Mouse (Mus musculus) forebrain, embryonic 16.5 days (tissue): Measurements from ENCODE around the gene Msrb3. TPM values are rescaled to one million over a fixed set of nuclear protein-coding genes. Genes with fewer than 3 reads are reported as not detected.

Experiments used
- ATAC-seq: fragments of 200-750 bp; cut with Nextera tagmentation; 2 replicates; pipeline ENCODE4 v1.8.0; 2017; ENCODE audit warnings: mild to moderate bottlenecking, moderate library complexity
- H3K27ac ChIP-seq: fragments of 300-500 bp; sonication (generic); 2 replicates; pipeline ENCODE4 v1.5.1; 2014; ENCODE audit warnings: low read length, control low read depth
- H3K27me3 ChIP-seq: fragments of 300-500 bp; sonication (generic); replicated peaks from 2 replicates; pipeline ENCODE4 v1.6.1; 2014; ENCODE audit warnings: low read length; ENCODE audit not compliant: control insufficient read depth, insufficient read depth
- H3K36me3 ChIP-seq: fragments of 300-500 bp; sonication (generic); 2 replicates; pipeline ENCODE4 v1.6.1; 2014; ENCODE audit not compliant: control insufficient read depth, insufficient read depth
- H3K4me1 ChIP-seq: fragments of 300-500 bp; sonication (generic); replicated peaks from 2 replicates; pipeline ENCODE4 v1.6.1; 2014; ENCODE audit warnings: low read length; ENCODE audit not compliant: control insufficient read depth, insufficient read depth
- H3K4me2 ChIP-seq: fragments of 300-500 bp; sonication (generic); 2 replicates; pipeline ENCODE4 v1.6.1; 2014; ENCODE audit warnings: mild to moderate bottlenecking, low read length, control low read depth
- H3K4me3 ChIP-seq: fragments of 300-500 bp; sonication (generic); replicated peaks from 2 replicates; pipeline ENCODE4 v1.5.1; 2014; ENCODE audit warnings: mild to moderate bottlenecking, low read length, control low read depth
- H3K9ac ChIP-seq: fragments of 300-500 bp; sonication (generic); replicated peaks from 2 replicates; pipeline ENCODE4 v1.6.1; 2014; ENCODE audit warnings: low read depth, low read length, control low read depth
- H3K9me3 ChIP-seq: fragments of 300-500 bp; sonication (generic); 2 replicates; pipeline ENCODE4 v1.6.1; 2016; ENCODE audit warnings: low read length; ENCODE audit not compliant: control insufficient read depth
- WGBS: fragments of 180-500 bp; shearing (Covaris S2); extraction: QIAGEN DNeasy Blood & Tissue Kit; methylation state at CpG from one replicate; pipeline ENCODE4 v1.1.7; 2014; 5-methylcytosine and 5-hydroxymethylcytosine counted together
- polyA plus RNA-seq: library from polyadenylated mRNA; unstranded; fragments of >200 nt; fragmentation: Nextera tagmentation; extraction: Ambion mirVana; gene quantifications from 2 replicates; pipeline ENCODE4 v1.2.1, GENCODE M21; 2015

Msrb3 gene
- 1.1 and 1.6 TPM in 2 replicates for polyA plus RNA-seq

DNA sequence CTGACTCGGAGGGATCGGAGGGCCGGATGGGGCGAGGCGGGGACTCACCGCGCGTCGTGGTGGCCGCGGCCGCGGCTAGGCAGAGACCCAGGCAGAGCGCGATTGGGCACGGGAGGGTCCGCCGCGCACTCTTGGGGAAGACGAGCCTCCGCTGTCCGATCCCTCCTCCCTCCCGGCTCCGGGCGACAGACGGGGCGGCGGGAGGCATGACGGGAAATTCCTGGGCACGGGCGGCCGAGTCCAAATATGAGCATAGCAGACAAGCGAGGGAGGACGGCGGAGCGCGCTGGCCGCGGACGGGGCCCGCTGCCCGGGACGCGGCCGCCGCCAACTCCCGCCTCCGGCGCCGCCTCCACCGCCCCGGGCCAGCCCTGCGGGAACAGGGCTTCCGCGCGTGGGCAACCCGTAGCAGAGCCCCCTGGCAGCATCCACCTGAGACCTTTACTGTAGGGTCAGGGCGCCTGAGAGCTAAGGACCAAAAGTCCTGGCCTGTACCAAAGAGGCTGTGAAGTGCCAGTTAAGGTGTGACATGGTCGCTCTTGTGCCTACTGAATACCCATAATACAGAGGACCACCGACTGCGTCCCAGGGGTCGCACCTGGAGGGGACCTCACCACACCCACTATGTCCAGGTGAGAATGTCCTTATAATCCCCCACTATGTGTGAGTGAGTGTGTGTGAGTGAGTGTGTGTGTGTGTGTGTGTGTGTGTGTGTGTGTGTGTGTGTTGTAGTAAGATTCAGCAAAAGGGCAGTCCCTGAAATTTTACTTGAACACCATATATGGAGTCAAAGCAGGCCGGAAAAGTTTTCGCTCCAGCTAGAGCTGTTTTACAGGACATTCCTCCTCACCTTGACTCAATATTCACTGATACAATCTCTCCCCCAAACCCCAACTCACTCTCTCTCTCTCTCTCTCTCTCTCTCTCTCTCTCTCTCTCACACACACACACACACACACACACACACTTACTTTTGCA, at the start of gene Msrb3:
Msrb3 (minus strand) TSS at position 317 of the 978 bp plus-strand sequence.
- Histone ChIP-seq H3K4me2 (peak within 1 kb of the TSS; percentile 95), H3K9ac (peak within 1 kb of the TSS; percentile 57), H3K4me1 (peaks cover 20% of the 10 kb centered on the region), H3K27ac (no peak within 1 kb of the TSS), H3K4me3 (peak within 1 kb of the TSS; percentile 61), H3K36me3 (no peaks in the 10 kb centered on the region), H3K9me3 (no peaks in the 10 kb centered on the region), H3K27me3 (peaks cover 13% of the 10 kb centered on the region; the same call in 1 of the 2 replicates)
- peak; percentile 75 for ATAC-seq
- 4% methylated on average over 54 of the region's 64 CpGs for WGBS

- H3K36me3 ChIP-seq: no peaks in the 10 kb centered on the region
- ATAC-seq: no peak
- H3K4me3 ChIP-seq: no peak overlapping the region
- H3K9ac ChIP-seq: no peak overlapping the region
- no peaks in the 10 kb centered on the region for H3K9me3 ChIP-seq
- WGBS: 85% methylated on average over 2 of the region's 2 CpGs
- no peaks in the 10 kb centered on the region for H3K27me3 ChIP-seq
- H3K4me2 ChIP-seq: no peak overlapping the region
- H3K27ac ChIP-seq: no peak overlapping the region
- H3K4me1 ChIP-seq: peaks cover 2% of the 10 kb centered on the region
These were observed 49.6 kb upstream of the Msrb3 start for GRCm38 (mm10) chr10:120948461-120948860.

GRCm38 (mm10) chr10:120947842-120948241, 48.9 kb upstream of the Msrb3 start:
- H3K9me3 ChIP-seq: no peaks in the 10 kb centered on the region
- no peak overlapping the region for H3K27ac ChIP-seq
- no peaks in the 10 kb centered on the region; the same call in 1 of the 2 replicates for H3K4me1 ChIP-seq
- ATAC-seq: no peak
- no peaks in the 10 kb centered on the region for H3K27me3 ChIP-seq
- no peak overlapping the region for H3K4me2 ChIP-seq
- whole genome bisulfite sequencing: 92% methylated on average over 2 of the region's 2 CpGs
- no peaks in the 10 kb centered on the region for H3K36me3 ChIP-seq
- no peak overlapping the region for H3K4me3 ChIP-seq
- no peak overlapping the region for H3K9ac ChIP-seq

DNA sequence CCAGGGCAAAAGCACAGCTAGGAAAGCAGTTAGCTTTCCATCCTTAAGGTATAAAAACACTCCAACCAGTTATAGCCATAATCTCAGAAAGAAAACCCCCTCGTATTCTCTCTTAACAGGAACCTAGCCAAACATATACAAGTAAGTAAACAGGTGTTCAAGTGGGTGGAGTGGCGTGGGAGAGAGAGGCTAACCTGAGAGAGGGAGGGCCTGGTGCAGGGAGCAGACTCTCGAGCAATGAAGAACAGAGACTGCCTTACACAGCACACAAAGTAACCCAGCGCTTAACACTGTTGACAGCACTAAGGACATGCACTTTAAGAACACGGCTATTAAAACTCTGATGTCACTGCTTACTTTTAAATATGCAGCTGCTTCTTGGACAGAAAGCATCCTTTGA, 47.9 kb upstream of the Msrb3 start:
- no peaks in the 10 kb centered on the region for H3K9me3 ChIP-seq
- no peaks in the 10 kb centered on the region for H3K36me3 ChIP-seq
- no peak for ATAC-seq
- no peak overlapping the region for H3K4me2 ChIP-seq
- no peak overlapping the region for H3K9ac ChIP-seq
- no peaks in the 10 kb centered on the region for H3K27me3 ChIP-seq
- H3K4me3 ChIP-seq: no peak overlapping the region
- no peak overlapping the region for H3K27ac ChIP-seq
- 70% methylated on average over 5 of the region's 5 CpGs for WGBS
- no peaks in the 10 kb centered on the region for H3K4me1 ChIP-seq

DNA sequence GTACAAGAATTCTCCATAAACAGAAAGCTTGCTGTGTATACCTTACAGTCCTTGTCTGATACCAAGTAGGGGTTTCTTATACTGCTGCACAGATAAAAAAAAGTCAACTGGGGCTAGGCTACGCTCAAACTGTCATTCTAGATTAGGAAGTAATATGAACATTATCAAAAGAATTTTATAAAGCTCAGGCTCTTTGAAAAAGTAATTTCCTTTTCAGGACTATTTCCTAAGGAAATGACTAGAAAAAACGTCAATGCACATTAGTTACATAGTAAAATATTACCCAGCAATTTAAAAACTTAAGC, 40.0 kb upstream of the Msrb3 start:
- H3K9ac ChIP-seq: no peak overlapping the region
- no peaks in the 10 kb centered on the region for H3K9me3 ChIP-seq
- no peaks in the 10 kb centered on the region for H3K4me1 ChIP-seq
- H3K27ac ChIP-seq: no peak overlapping the region
- no peaks in the 10 kb centered on the region for H3K27me3 ChIP-seq
- no peak overlapping the region for H3K4me3 ChIP-seq
- H3K4me2 ChIP-seq: no peak overlapping the region
- ATAC-seq: no peak
- 82% methylated on average over 2 of the region's 2 CpGs for WGBS
- H3K36me3 ChIP-seq: no peaks in the 10 kb centered on the region

DNA sequence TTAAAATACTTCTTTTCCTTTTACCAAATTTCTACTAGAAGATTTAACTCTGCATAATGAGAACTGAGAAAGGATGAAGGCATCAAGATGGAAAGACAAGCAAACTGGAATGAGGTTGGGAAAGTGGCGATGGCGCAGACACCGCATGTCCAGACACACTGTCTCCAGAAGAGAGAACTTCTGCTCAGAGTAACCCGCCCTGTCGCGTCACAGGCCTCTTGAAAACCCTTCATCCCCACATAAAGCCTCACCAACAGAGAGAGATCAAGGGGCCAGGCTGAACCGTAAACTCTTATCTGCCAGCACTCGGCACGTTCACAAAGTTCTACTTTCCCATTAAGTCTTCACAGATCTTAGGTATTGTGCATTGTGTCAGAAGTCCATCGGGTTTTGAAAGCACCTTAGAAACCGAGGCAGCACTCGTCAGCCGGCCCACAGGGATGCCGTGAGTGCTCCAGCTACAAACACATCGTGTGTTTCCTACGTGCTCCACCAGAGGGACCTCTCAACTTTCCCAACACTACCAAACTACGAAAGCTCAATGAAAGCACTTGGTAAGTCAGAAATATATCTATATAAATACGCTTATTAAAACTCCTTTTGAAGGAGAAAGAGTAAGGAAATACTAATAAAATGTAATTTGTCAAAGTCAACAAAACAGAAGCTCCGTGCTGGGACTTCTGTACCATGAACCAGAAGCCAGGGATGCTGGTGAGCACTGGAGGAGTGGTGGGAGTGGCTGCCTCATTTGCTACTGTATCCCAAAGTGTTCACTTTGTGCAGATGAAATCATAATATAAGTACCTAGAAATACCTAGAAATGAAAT, 39.4 kb upstream of the Msrb3 start:
- H3K9me3 ChIP-seq: no peaks in the 10 kb centered on the region
- no peaks in the 10 kb centered on the region for H3K4me1 ChIP-seq
- 0 out of 2 replicates have a peak, but pooled peaks have one; percentile 54 for ATAC-seq
- WGBS: 52% methylated on average over 19 of the region's 19 CpGs
- no peak overlapping the region for H3K4me3 ChIP-seq
- no peak overlapping the region for H3K4me2 ChIP-seq
- H3K27ac ChIP-seq: no peak overlapping the region
- H3K9ac ChIP-seq: no peak overlapping the region
- H3K27me3 ChIP-seq: no peaks in the 10 kb centered on the region
- H3K36me3 ChIP-seq: no peaks in the 10 kb centered on the region

- WGBS: 75% methylated on average over 7 of the region's 7 CpGs
- Histone ChIP-seq H3K4me2 (no peak overlapping the region), H3K4me3 (no peak overlapping the region), H3K9me3 (no peaks in the 10 kb centered on the region), H3K36me3 (0 out of 2 replicates have a peak, but pooled peaks cover 2% of the 10 kb centered on the region), H3K9ac (no peak overlapping the region), H3K27me3 (no peaks in the 10 kb centered on the region), H3K27ac (no peak overlapping the region), H3K4me1 (no peaks in the 10 kb centered on the region)
- no peak for ATAC-seq
These were observed 30.6 kb upstream of the Msrb3 start for GRCm38 (mm10) chr10:120929536-120929935.

GRCm38 (mm10) chr10:120928183-120928582, 29.3 kb upstream of the Msrb3 start:
- no peak overlapping the region for H3K4me2 ChIP-seq
- 89% methylated on average over 5 of the region's 5 CpGs for WGBS
- no peak overlapping the region for H3K9ac ChIP-seq
- no peak for ATAC-seq
- H3K4me1 ChIP-seq: no peaks in the 10 kb centered on the region
- H3K9me3 ChIP-seq: no peaks in the 10 kb centered on the region
- H3K27me3 ChIP-seq: no peaks in the 10 kb centered on the region
- no peak overlapping the region for H3K27ac ChIP-seq
- 0 out of 2 replicates have a peak, but pooled peaks cover 2% of the 10 kb centered on the region for H3K36me3 ChIP-seq
- H3K4me3 ChIP-seq: no peak overlapping the region

DNA sequence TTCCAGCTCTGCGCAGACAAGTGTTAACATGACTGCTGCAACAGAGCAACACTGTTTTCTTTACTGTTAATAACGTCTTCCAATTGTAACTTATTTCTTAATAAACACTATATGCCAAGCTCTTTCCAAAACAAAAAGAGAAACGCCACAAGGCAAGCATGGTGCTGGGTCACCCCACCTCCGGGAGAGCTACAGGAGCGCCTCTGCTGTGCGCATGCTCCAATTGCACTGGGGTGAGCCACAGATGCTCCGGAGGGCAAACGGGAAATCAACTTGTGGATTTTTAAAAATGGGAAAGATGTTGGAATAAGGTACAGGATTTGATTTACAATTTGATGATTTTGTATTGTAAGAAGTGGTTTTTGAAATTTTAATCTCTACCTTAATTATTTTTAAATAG, 27.3 kb upstream of the Msrb3 start:
- no peaks in the 10 kb centered on the region for H3K36me3 ChIP-seq
- H3K4me3 ChIP-seq: no peak overlapping the region
- ATAC-seq: no peak
- no peak overlapping the region for H3K9ac ChIP-seq
- no peaks in the 10 kb centered on the region for H3K27me3 ChIP-seq
- 91% methylated on average over 8 of the region's 8 CpGs for WGBS
- H3K27ac ChIP-seq: no peak overlapping the region
- H3K9me3 ChIP-seq: no peaks in the 10 kb centered on the region
- H3K4me1 ChIP-seq: no peaks in the 10 kb centered on the region
- no peak overlapping the region for H3K4me2 ChIP-seq
